Mouse (Mus musculus): Measurements from ENCODE around the gene Gm21293. TPM values are rescaled to one million over a fixed set of nuclear protein-coding genes. Genes with fewer than 3 reads are reported as not detected.
"Not testable (repeated sequence)": the region's sequence is repeated elsewhere in the genome, so short reads cannot be mapped to it uniquely, and the experiment has no call there.

Gm21293 gene
- not detected in 2 replicates for total RNA-seq (2021)
- long read RNA-seq, experiment 1: 0 reads
- long read RNA-seq, experiment 2: 0 reads

DNA sequence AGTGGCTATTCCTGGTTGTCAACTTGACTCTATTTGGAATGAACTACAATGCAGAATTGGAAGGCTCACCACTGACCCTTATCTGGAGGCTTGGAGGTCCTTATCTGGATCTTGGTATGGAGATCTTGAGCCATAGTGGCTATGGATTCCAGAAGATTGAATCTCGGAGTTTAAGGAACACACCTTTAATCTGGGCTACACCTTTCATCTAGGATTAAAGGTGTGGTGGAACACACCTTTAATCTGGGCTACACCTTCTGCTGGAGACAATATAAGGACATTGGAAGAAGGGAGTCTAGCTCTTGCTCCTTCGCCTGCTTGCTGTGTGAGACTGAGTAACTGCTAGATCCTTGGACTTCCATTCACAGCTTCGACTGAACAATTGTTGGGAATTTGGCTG is at the start of gene Gm21293:
TSS of gene Gm21293 (plus strand) at position 301 of the 400 bp plus-strand sequence.
- DNase-seq: not testable (repeated sequence)

DNA sequence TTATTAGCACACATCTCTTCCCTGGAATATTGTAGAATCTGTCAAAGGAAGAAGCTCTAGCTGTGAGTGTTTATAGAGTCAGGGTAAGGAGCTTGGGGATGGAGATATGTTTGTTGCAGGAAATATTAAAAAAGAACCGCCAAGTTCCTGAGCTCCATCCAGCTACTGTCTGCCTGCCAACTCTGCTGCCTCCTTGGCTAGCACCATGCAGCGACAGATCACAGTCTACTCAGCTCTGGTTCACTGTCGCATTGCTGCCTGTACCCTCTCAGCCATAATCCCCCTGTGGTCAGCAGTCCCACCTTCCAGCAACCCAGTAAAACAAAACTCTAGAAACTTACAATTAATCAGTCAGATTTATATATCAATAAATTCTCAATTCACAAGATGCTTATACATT is 32.7 kb upstream of the Gm21293 start:
- DNase-seq: no peak

DNA sequence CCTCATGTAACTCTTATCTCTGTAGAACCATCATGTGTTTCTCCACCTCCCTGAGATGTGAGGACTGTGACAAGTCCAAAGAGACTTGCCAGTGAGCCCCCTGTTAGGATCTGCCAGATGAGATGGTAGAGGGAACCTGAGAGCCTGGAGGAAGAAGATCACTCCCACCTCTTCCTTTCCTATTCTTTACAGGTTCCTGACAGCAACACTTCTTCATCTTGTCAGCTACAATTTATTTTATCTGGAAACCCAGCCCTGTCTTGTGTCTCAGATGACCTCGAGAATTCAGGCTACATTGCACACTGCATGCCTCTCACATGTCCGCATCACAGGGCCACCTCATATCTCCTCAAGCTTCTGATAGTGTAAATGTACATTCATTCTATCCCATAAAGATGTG is 24.5 kb upstream of the Gm21293 start:
- DNase-seq: no peak

DNA sequence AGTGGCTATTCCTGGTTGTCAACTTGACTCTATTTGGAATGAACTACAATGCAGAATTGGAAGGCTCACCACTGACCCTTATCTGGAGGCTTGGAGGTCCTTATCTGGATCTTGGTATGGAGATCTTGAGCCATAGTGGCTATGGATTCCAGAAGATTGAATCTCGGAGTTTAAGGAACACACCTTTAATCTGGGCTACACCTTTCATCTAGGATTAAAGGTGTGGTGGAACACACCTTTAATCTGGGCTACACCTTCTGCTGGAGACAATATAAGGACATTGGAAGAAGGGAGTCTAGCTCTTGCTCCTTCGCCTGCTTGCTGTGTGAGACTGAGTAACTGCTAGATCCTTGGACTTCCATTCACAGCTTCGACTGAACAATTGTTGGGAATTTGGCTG is 8.4 kb downstream of the Gm21293 start, which contains the start of gene Gm6763:
TSS of gene Gm6763 (plus strand) at position 301 of the 400 bp plus-strand sequence.
- DNase-seq: not testable (repeated sequence)

DNA sequence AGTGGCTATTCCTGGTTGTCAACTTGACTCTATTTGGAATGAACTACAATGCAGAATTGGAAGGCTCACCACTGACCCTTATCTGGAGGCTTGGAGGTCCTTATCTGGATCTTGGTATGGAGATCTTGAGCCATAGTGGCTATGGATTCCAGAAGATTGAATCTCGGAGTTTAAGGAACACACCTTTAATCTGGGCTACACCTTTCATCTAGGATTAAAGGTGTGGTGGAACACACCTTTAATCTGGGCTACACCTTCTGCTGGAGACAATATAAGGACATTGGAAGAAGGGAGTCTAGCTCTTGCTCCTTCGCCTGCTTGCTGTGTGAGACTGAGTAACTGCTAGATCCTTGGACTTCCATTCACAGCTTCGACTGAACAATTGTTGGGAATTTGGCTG is 16.9 kb downstream of the Gm21293 start, which contains the start of gene Gm8764:
TSS of gene Gm8764 (plus strand) at position 301 of the 400 bp plus-strand sequence.
- not testable (repeated sequence) for DNase-seq

DNA sequence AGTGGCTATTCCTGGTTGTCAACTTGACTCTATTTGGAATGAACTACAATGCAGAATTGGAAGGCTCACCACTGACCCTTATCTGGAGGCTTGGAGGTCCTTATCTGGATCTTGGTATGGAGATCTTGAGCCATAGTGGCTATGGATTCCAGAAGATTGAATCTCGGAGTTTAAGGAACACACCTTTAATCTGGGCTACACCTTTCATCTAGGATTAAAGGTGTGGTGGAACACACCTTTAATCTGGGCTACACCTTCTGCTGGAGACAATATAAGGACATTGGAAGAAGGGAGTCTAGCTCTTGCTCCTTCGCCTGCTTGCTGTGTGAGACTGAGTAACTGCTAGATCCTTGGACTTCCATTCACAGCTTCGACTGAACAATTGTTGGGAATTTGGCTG is 25.4 kb downstream of the Gm21293 start, which contains the start of gene Gm21304:
TSS of gene Gm21304 (plus strand) at position 301 of the 400 bp plus-strand sequence.
- DNase-seq: not testable (repeated sequence)

DNA sequence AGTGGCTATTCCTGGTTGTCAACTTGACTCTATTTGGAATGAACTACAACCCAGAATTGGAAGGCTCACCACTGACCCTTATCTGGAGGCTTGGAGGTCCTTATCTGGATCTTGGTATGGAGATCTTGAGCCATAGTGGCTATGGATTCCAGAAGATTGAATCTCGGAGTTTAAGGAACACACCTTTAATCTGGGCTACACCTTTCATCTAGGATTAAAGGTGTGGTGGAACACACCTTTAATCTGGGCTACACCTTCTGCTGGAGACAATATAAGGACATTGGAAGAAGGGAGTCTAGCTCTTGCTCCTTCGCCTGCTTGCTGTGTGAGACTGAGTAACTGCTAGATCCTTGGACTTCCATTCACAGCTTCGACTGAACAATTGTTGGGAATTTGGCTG is 33.9 kb downstream of the Gm21293 start, which contains the start of gene Gm21312:
TSS of gene Gm21312 (plus strand) at position 301 of the 400 bp plus-strand sequence.
- not testable (repeated sequence) for DNase-seq

DNA sequence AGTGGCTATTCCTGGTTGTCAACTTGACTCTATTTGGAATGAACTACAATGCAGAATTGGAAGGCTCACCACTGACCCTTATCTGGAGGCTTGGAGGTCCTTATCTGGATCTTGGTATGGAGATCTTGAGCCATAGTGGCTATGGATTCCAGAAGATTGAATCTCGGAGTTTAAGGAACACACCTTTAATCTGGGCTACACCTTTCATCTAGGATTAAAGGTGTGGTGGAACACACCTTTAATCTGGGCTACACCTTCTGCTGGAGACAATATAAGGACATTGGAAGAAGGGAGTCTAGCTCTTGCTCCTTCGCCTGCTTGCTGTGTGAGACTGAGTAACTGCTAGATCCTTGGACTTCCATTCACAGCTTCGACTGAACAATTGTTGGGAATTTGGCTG is 42.4 kb downstream of the Gm21293 start, which contains the start of gene Gm20765:
TSS of gene Gm20765 (plus strand) at position 301 of the 400 bp plus-strand sequence.
- not testable (repeated sequence) for DNase-seq

DNA sequence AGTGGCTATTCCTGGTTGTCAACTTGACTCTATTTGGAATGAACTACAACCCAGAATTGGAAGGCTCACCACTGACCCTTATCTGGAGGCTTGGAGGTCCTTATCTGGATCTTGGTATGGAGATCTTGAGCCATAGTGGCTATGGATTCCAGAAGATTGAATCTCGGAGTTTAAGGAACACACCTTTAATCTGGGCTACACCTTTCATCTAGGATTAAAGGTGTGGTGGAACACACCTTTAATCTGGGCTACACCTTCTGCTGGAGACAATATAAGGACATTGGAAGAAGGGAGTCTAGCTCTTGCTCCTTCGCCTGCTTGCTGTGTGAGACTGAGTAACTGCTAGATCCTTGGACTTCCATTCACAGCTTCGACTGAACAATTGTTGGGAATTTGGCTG is 51.0 kb downstream of the Gm21293 start, which contains the start of gene Gm4340:
TSS of gene Gm4340 (plus strand) at position 301 of the 400 bp plus-strand sequence.
- DNase-seq: not testable (repeated sequence)

Other genes with a start within 250 kb of the Gm21293 start
- not detected in 2 replicates for gene Gm6763, start 8.5 kb downstream of the Gm21293 start, total RNA-seq (2021)
- gene Gm8764, start 17.0 kb downstream of the Gm21293 start, total RNA-seq (2021): not detected in 2 replicates
- gene Gm21304, start 25.5 kb downstream of the Gm21293 start, total RNA-seq (2021): not detected in 2 replicates
- not detected in 2 replicates for gene Gm21312, start 34.0 kb downstream of the Gm21293 start, total RNA-seq (2021)
- gene Gm20765, start 42.5 kb downstream of the Gm21293 start, total RNA-seq (2021): not detected in 2 replicates
- not detected in 2 replicates for gene Gm4340, start 51.1 kb downstream of the Gm21293 start, total RNA-seq (2021)